Mouse (Mus musculus) stomach, embryonic 14.5 days (tissue): ENCODE data around the gene Prdm2. TPM values are rescaled to one million over a fixed set of nuclear protein-coding genes. Genes with fewer than 3 reads are reported as not detected.

Experiments
- ATAC-seq: fragments of 200-750 bp; cut with Nextera tagmentation; 2 replicates; pipeline ENCODE4 v1.8.0; 2017; ENCODE audit warnings: low read depth, moderate TSS enrichment; ENCODE audit not compliant: insufficient number of reproducible peaks, insufficient read depth, low FRiP score
- H3K27ac ChIP-seq: fragments of 300-500 bp; sonication (generic); 2 replicates; pipeline ENCODE4 v1.5.1; 2014; ENCODE audit warnings: mild to moderate bottlenecking, low read length, moderate library complexity, mixed read lengths
- H3K27me3 ChIP-seq: fragments of 300-500 bp; sonication (generic); 2 replicates; pipeline ENCODE4 v1.6.1; 2014; ENCODE audit warnings: low read length, control low read depth, mixed read lengths; ENCODE audit not compliant: control insufficient read depth, insufficient read depth
- H3K36me3 ChIP-seq: fragments of 300-500 bp; sonication (generic); 2 replicates; pipeline ENCODE4 v1.6.1; 2014; ENCODE audit warnings: mild to moderate bottlenecking, control low read depth, low read length, moderate library complexity, mixed read lengths; ENCODE audit not compliant: control insufficient read depth, insufficient read depth
- H3K4me1 ChIP-seq: fragments of 300-500 bp; sonication (generic); 2 replicates; pipeline ENCODE4 v1.6.1; 2014; ENCODE audit warnings: low read length, control low read depth, mixed read lengths; ENCODE audit not compliant: control insufficient read depth, insufficient read depth
- H3K4me2 ChIP-seq: fragments of 300-500 bp; sonication (generic); replicated peaks from 2 replicates; pipeline ENCODE4 v1.6.1; 2014; ENCODE audit warnings: low read depth, low read length, control low read depth
- H3K4me3 ChIP-seq: fragments of 300-500 bp; sonication (generic); 2 replicates; pipeline ENCODE4 v1.5.1; 2014; ENCODE audit warnings: low read depth, low read length, control low read depth
- H3K9ac ChIP-seq: fragments of 300-500 bp; sonication (generic); replicated peaks from 2 replicates; pipeline ENCODE4 v1.6.1; 2014; ENCODE audit warnings: low read depth, mild to moderate bottlenecking, control low read depth, low read length, moderate library complexity, mixed read lengths
- H3K9me3 ChIP-seq: fragments of 300-500 bp; sonication (generic); 2 replicates; pipeline ENCODE4 v1.6.1; 2016; ENCODE audit warnings: low read depth, low read length, control low read depth; ENCODE audit not compliant: control insufficient read depth
- WGBS: fragments of 180-500 bp; shearing (Covaris S2); extraction: QIAGEN DNeasy Blood & Tissue Kit; methylation state at CpG from one replicate; pipeline ENCODE4 v1.1.7; 2014; 5-methylcytosine and 5-hydroxymethylcytosine counted together
- polyA plus RNA-seq: library from polyadenylated mRNA; unstranded; fragments of >200 nt; fragmentation: Nextera tagmentation; extraction: Ambion mirVana; gene quantifications from 2 replicates; pipeline ENCODE4 v1.2.1, GENCODE M21; 2014

Prdm2 gene
- 15.2 and 15.6 TPM in 2 replicates for polyA plus RNA-seq

DNA sequence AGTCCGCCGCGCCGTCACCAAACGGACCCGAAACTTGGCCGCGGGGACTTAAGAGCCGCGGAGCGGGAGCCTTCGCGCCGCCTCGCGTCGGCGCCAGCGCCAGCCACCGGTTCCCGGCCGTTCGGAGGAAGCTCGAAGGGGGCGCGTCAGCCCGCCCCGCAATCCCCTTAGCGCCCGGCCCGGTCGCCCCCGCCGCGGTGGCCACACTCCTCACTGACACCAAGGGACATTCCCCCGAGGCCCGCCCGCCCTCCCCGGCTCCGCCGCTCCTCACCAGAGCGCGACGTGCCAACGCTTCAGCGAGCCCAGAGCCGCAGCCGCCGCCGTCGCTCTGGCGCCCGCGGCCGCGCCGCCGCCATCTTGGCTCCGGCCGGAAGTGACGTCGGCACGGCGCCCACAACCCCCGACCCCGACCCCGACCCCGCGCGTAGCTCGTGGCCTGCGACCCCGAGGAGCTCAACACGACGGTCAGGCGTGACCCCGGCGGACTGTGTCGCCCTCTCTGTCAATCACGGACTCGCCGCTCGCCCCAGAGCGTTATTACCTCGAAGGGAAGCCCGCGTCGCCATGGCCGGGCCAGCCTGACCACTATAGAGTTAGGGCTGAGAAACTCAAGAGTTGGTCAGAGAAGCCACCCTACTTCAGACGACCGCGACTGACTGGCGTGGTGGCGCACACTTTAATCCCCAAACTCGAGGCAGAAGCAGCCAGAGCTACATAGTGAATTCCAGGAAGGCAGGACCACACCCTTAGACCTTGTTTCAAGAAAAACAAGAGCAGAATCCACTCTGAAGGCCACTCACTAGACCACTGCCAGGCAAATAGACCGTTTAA is at the start of gene Prdm2:
Prdm2 (minus strand) TSS at position 655 of the 834 bp plus-strand sequence.
- H3K27ac ChIP-seq: peak within 1 kb of the TSS; percentile 84
- H3K9me3 ChIP-seq: no peaks in the 10 kb centered on the region
- 2% methylated on average over 78 of the region's 96 CpGs for WGBS
- H3K4me3 ChIP-seq: peak within 1 kb of the TSS; percentile 75
- peak; percentile 78 for ATAC-seq
- peak within 1 kb of the TSS; percentile 90 for H3K9ac ChIP-seq
- H3K27me3 ChIP-seq: no peaks in the 10 kb centered on the region
- H3K4me2 ChIP-seq: peak within 1 kb of the TSS; percentile 88
- peaks cover 7% of the 10 kb centered on the region; the same call in 1 of the 2 replicates for H3K4me1 ChIP-seq
- H3K36me3 ChIP-seq: no peaks in the 10 kb centered on the region

DNA sequence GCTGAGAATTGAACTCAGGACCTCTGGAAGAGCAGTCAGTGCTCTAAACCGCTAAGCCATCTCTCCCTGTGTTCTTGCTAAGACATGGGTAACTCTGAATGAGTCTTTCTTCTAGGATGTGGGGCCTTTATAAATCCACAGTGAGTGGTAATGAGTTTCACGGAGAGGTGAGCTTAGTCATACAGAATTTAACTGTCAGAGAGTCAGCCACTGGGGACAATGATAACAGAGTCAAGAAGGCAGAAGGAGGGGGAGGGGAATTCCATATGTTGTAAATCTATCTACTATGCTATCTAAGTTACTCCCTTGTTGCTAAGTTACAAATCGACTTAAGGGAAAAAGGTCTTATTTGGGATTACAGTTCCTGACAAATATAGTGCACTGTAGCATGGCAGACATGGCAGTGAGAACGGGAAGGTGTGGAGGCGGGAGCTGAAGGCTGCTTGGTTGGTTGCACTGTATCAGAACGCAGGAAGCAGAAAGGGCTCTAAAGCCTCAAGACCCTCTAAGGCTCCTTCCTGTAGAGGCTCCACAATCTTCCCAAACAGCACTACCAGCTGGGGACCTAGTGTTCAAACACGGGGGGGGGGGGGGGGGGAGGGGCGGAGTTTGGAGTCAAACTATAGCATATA is 47.0 kb upstream of the Prdm2 start:
- H3K9me3 ChIP-seq: no peaks in the 10 kb centered on the region
- H3K4me2 ChIP-seq: no peak overlapping the region
- H3K27ac ChIP-seq: no peak overlapping the region
- H3K9ac ChIP-seq: no peak overlapping the region
- H3K4me1 ChIP-seq: no peaks in the 10 kb centered on the region; the same call in 1 of the 2 replicates
- no peaks in the 10 kb centered on the region for H3K36me3 ChIP-seq
- 39% methylated on average over 7 of the region's 8 CpGs for WGBS
- peak; percentile 16; the same call in 1 of the 2 replicates for ATAC-seq
- no peak overlapping the region for H3K4me3 ChIP-seq
- H3K27me3 ChIP-seq: no peaks in the 10 kb centered on the region

DNA sequence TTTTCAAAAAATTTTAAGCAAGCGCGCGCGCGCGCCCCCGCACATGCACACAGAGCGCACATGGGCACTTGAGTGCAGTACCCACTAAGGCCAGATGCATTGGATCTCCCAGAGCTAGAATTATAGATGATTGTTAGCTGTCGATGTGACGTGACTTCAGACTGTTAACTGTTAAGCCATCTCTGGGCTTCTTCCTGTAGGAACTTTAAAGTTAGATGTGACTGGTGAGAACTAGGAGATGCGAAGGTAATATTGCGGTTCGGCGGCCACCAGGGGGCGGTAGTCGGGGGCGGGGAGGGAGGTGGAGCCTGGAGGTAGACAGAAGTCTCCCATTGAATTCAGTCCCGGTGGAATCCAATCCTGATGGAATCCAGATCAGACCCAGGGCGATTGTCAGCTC is 45.7 kb upstream of the Prdm2 start:
- ATAC-seq: no peak
- no peaks in the 10 kb centered on the region for H3K36me3 ChIP-seq
- H3K4me3 ChIP-seq: no peak overlapping the region
- no peaks in the 10 kb centered on the region; the same call in 1 of the 2 replicates for H3K4me1 ChIP-seq
- H3K9ac ChIP-seq: no peak overlapping the region
- H3K9me3 ChIP-seq: no peaks in the 10 kb centered on the region
- no peaks in the 10 kb centered on the region for H3K27me3 ChIP-seq
- no peak overlapping the region for H3K27ac ChIP-seq
- H3K4me2 ChIP-seq: peak overlapping the region; percentile 18
- WGBS: 38% methylated on average over 19 of the region's 19 CpGs

- Histone ChIP-seq H3K4me2 (no peak overlapping the region), H3K36me3 (no peaks in the 10 kb centered on the region), H3K4me1 (no peaks in the 10 kb centered on the region; the same call in 1 of the 2 replicates), H3K27ac (no peak overlapping the region), H3K9ac (no peak overlapping the region), H3K4me3 (no peak overlapping the region), H3K27me3 (no peaks in the 10 kb centered on the region), H3K9me3 (no peaks in the 10 kb centered on the region)
- ATAC-seq: no peak
- 38% methylated on average over 6 of the region's 6 CpGs for WGBS
These were observed 45.2 kb upstream of the Prdm2 start for GRCm38 (mm10) chr4:143257971-143258370.

DNA sequence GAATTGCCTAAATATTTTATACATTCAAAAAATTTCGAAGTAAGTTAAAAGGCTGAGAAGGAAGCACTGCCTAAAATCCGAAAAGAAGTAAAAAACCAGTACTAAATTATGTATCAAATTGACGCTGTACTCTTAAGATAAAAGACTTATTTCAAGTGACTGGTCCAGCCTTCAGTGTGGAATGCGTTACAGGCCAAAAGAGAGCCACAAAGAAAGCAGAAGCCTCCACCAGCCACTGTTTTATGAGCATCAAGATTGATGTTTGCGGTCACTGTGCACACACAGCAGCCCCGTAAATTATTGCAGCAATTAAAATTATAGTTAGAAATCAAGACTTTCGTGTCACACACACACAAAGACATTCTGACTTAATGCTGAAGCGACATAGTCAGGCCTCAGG is 42.7 kb upstream of the Prdm2 start:
- no peaks in the 10 kb centered on the region for H3K36me3 ChIP-seq
- no peaks in the 10 kb centered on the region; the same call in 1 of the 2 replicates for H3K4me1 ChIP-seq
- H3K9me3 ChIP-seq: no peaks in the 10 kb centered on the region
- H3K27ac ChIP-seq: no peak overlapping the region
- no peak overlapping the region for H3K4me2 ChIP-seq
- H3K4me3 ChIP-seq: no peak overlapping the region
- 75% methylated on average over 8 of the region's 8 CpGs for WGBS
- no peak overlapping the region for H3K9ac ChIP-seq
- no peaks in the 10 kb centered on the region for H3K27me3 ChIP-seq
- no peak for ATAC-seq

DNA sequence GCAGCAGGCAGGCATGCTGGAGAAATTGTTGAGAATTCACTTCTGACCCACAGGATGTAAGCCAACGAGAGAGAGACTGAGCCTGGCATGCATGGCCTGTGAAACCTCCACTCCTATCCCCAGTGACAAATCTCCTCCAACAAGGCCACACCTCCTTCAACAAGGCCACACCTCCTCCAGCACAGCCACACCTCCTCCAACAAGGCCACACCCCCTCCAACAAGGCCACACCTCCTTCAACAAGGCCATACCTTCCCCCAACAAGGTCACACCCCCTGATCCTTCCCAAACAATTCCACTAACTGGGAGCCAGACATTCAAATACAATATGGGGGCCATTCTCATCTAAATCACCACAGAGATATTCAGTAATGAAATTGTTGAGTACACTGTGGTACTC is 40.6 kb upstream of the Prdm2 start:
- Histone ChIP-seq H3K4me3 (no peak overlapping the region), H3K27me3 (no peaks in the 10 kb centered on the region), H3K36me3 (no peaks in the 10 kb centered on the region), H3K4me1 (no peaks in the 10 kb centered on the region), H3K4me2 (no peak overlapping the region), H3K27ac (no peak overlapping the region), H3K9ac (no peak overlapping the region), H3K9me3 (no peaks in the 10 kb centered on the region)
- ATAC-seq: no peak
- 76% methylated on average over 1 of the region's 1 CpGs for WGBS

GRCm38 (mm10) chr4:143248050-143248449 is 35.3 kb upstream of the Prdm2 start:
- H3K4me3 ChIP-seq: no peak overlapping the region
- no peaks in the 10 kb centered on the region for H3K36me3 ChIP-seq
- no peak overlapping the region for H3K4me2 ChIP-seq
- no peak overlapping the region for H3K9ac ChIP-seq
- WGBS: 81% methylated on average over 5 of the region's 5 CpGs
- no peaks in the 10 kb centered on the region for H3K9me3 ChIP-seq
- ATAC-seq: no peak
- no peaks in the 10 kb centered on the region for H3K4me1 ChIP-seq
- H3K27me3 ChIP-seq: no peaks in the 10 kb centered on the region
- no peak overlapping the region for H3K27ac ChIP-seq

- Histone ChIP-seq H3K27me3 (no peaks in the 10 kb centered on the region), H3K4me2 (no peak overlapping the region), H3K36me3 (no peaks in the 10 kb centered on the region), H3K9me3 (no peaks in the 10 kb centered on the region), H3K4me3 (no peak overlapping the region), H3K9ac (no peak overlapping the region), H3K27ac (no peak overlapping the region), H3K4me1 (no peaks in the 10 kb centered on the region)
- WGBS: 83% methylated on average over 9 of the region's 9 CpGs
- ATAC-seq: no peak
These were observed 28.5 kb upstream of the Prdm2 start for GRCm38 (mm10) chr4:143241294-143241693.
